Mouse (Mus musculus): ENCODE results near the gene Usp48. TPM values are rescaled to one million over a fixed set of nuclear protein-coding genes. Genes with fewer than 3 reads are reported as not detected.

The Usp48 gene
- polyA plus RNA-seq, 1 experiment from 2014 or later = 55.7 TPM

GRCm38 (mm10) chr4:137648230-137648629 lies 54.7 kb downstream of the Usp48 start:
- H3K4me3 ChIP-seq (ENCODE audit: low read length) = no peak overlapping the region
- no peak for ATAC-seq
- H3K36me3 ChIP-seq (ENCODE audit: control insufficient read depth, insufficient read depth, low read length) = peaks cover 37% of the 10 kb centered on the region
- WGBS = 85% methylated on average over 9 of the region's 9 CpGs
- no peak overlapping the region for H3K4me2 ChIP-seq (ENCODE audit: low read length)
- H3K4me1 ChIP-seq (ENCODE audit: control insufficient read depth, insufficient read depth, low read depth, low read length) = no peaks in the 10 kb centered on the region
- H3K27me3 ChIP-seq (replicated peaks; ENCODE audit: control insufficient read depth, insufficient read depth, low read length) = no peaks in the 10 kb centered on the region
- H3K27ac ChIP-seq (ENCODE audit: low read depth, low read length) = no peak overlapping the region
- no peak overlapping the region for H3K9ac ChIP-seq (ENCODE audit: low read depth, low read length)
- no peaks in the 10 kb centered on the region for H3K9me3 ChIP-seq (ENCODE audit: control insufficient read depth, low read length)

- Histone ChIP-seq H3K36me3 (ENCODE audit: control insufficient read depth, insufficient read depth, low read length) (peaks cover 20% of the 10 kb centered on the region), H3K4me3 (ENCODE audit: low read length) (no peak overlapping the region), H3K27me3 (replicated peaks; ENCODE audit: control insufficient read depth, insufficient read depth, low read length) (no peaks in the 10 kb centered on the region), H3K4me1 (ENCODE audit: control insufficient read depth, insufficient read depth, low read depth, low read length) (no peaks in the 10 kb centered on the region), H3K4me2 (ENCODE audit: low read length) (no peak overlapping the region), H3K27ac (ENCODE audit: low read depth, low read length) (no peak overlapping the region), H3K9ac (ENCODE audit: low read depth, low read length) (no peak overlapping the region), H3K9me3 (ENCODE audit: control insufficient read depth, low read length) (no peaks in the 10 kb centered on the region)
- ATAC-seq = no peak
- WGBS = 83% methylated on average over 5 of the region's 5 CpGs
Observed at GRCm38 (mm10) chr4:137650912-137651311, 57.4 kb downstream of the Usp48 start.

- Histone ChIP-seq H3K36me3 (ENCODE audit: control insufficient read depth, insufficient read depth, low read length) (peaks cover 20% of the 10 kb centered on the region), H3K9me3 (ENCODE audit: control insufficient read depth, low read length) (no peaks in the 10 kb centered on the region), H3K4me3 (ENCODE audit: low read length) (no peak overlapping the region), H3K27ac (ENCODE audit: low read depth, low read length) (no peak overlapping the region), H3K9ac (ENCODE audit: low read depth, low read length) (no peak overlapping the region), H3K27me3 (replicated peaks; ENCODE audit: control insufficient read depth, insufficient read depth, low read length) (no peaks in the 10 kb centered on the region), H3K4me1 (ENCODE audit: control insufficient read depth, insufficient read depth, low read depth, low read length) (no peaks in the 10 kb centered on the region), H3K4me2 (ENCODE audit: low read length) (no peak overlapping the region)
- WGBS = 98% methylated on average over 5 of the region's 5 CpGs
- ATAC-seq = no peak
Observed at GRCm38 (mm10) chr4:137652835-137653346, 59.3 kb downstream of the Usp48 start.

- Histone ChIP-seq H3K9me3 (ENCODE audit: control insufficient read depth, low read length) (no peaks in the 10 kb centered on the region), H3K4me1 (ENCODE audit: control insufficient read depth, insufficient read depth, low read depth, low read length) (peaks cover 4% of the 10 kb centered on the region; the same call in 1 of the 2 replicates), H3K27me3 (replicated peaks; ENCODE audit: control insufficient read depth, insufficient read depth, low read length) (no peaks in the 10 kb centered on the region), H3K36me3 (ENCODE audit: control insufficient read depth, insufficient read depth, low read length) (peaks cover 7% of the 10 kb centered on the region), H3K4me2 (ENCODE audit: low read length) (no peak overlapping the region), H3K27ac (ENCODE audit: low read depth, low read length) (no peak overlapping the region), H3K4me3 (ENCODE audit: low read length) (no peak overlapping the region), H3K9ac (ENCODE audit: low read depth, low read length) (no peak overlapping the region)
- ATAC-seq = no peak
- WGBS = 65% methylated on average over 18 of the region's 18 CpGs
Observed at GRCm38 (mm10) chr4:137655241-137656031, 61.9 kb downstream of the Usp48 start.

- no peaks in the 10 kb centered on the region for H3K27me3 ChIP-seq (replicated peaks; ENCODE audit: control insufficient read depth, insufficient read depth, low read length)
- 84% methylated on average over 8 of the region's 8 CpGs for WGBS
- no peaks in the 10 kb centered on the region for H3K9me3 ChIP-seq (ENCODE audit: control insufficient read depth, low read length)
- H3K4me2 ChIP-seq (ENCODE audit: low read length) = no peak overlapping the region
- H3K4me1 ChIP-seq (ENCODE audit: control insufficient read depth, insufficient read depth, low read depth, low read length) = peaks cover 14% of the 10 kb centered on the region
- H3K4me3 ChIP-seq (ENCODE audit: low read length) = no peak overlapping the region
- no peak overlapping the region for H3K27ac ChIP-seq (ENCODE audit: low read depth, low read length)
- no peak for ATAC-seq
- peaks cover 4% of the 10 kb centered on the region for H3K36me3 ChIP-seq (ENCODE audit: control insufficient read depth, insufficient read depth, low read length)
- no peak overlapping the region for H3K9ac ChIP-seq (ENCODE audit: low read depth, low read length)
Observed at GRCm38 (mm10) chr4:137657674-137658073, 64.1 kb downstream of the Usp48 start.

GRCm38 (mm10) chr4:137659541-137659940 lies 66.0 kb downstream of the Usp48 start:
- no peak overlapping the region for H3K4me2 ChIP-seq (ENCODE audit: low read length)
- 61% methylated on average over 4 of the region's 4 CpGs for WGBS
- H3K4me1 ChIP-seq (ENCODE audit: control insufficient read depth, insufficient read depth, low read depth, low read length) = peaks cover 22% of the 10 kb centered on the region
- H3K9me3 ChIP-seq (ENCODE audit: control insufficient read depth, low read length) = no peaks in the 10 kb centered on the region
- H3K36me3 ChIP-seq (ENCODE audit: control insufficient read depth, insufficient read depth, low read length) = peaks cover 4% of the 10 kb centered on the region; the same call in 1 of the 2 replicates
- ATAC-seq = no peak
- no peaks in the 10 kb centered on the region for H3K27me3 ChIP-seq (replicated peaks; ENCODE audit: control insufficient read depth, insufficient read depth, low read length)
- no peak overlapping the region for H3K27ac ChIP-seq (ENCODE audit: low read depth, low read length)
- H3K9ac ChIP-seq (ENCODE audit: low read depth, low read length) = no peak overlapping the region
- H3K4me3 ChIP-seq (ENCODE audit: low read length) = no peak overlapping the region

GRCm38 (mm10) chr4:137660364-137661077 lies 67.0 kb downstream of the Usp48 start:
- peaks cover 24% of the 10 kb centered on the region for H3K4me1 ChIP-seq (ENCODE audit: control insufficient read depth, insufficient read depth, low read depth, low read length)
- H3K4me2 ChIP-seq (ENCODE audit: low read length) = no peak overlapping the region
- no peaks in the 10 kb centered on the region for H3K9me3 ChIP-seq (ENCODE audit: control insufficient read depth, low read length)
- H3K27me3 ChIP-seq (replicated peaks; ENCODE audit: control insufficient read depth, insufficient read depth, low read length) = no peaks in the 10 kb centered on the region
- ATAC-seq = peak; percentile 43; the same call in 1 of the 2 replicates
- no peak overlapping the region for H3K9ac ChIP-seq (ENCODE audit: low read depth, low read length)
- 52% methylated on average over 10 of the region's 10 CpGs for WGBS
- peak overlapping the region; percentile 66 for H3K27ac ChIP-seq (ENCODE audit: low read depth, low read length)
- H3K36me3 ChIP-seq (ENCODE audit: control insufficient read depth, insufficient read depth, low read length) = peaks cover 4% of the 10 kb centered on the region; the same call in 1 of the 2 replicates
- H3K4me3 ChIP-seq (ENCODE audit: low read length) = no peak overlapping the region

- H3K4me1 ChIP-seq (ENCODE audit: control insufficient read depth, insufficient read depth, low read depth, low read length) = peaks cover 29% of the 10 kb centered on the region
- H3K9ac ChIP-seq (ENCODE audit: low read depth, low read length) = no peak overlapping the region
- no peaks in the 10 kb centered on the region for H3K27me3 ChIP-seq (replicated peaks; ENCODE audit: control insufficient read depth, insufficient read depth, low read length)
- H3K36me3 ChIP-seq (ENCODE audit: control insufficient read depth, insufficient read depth, low read length) = peaks cover 4% of the 10 kb centered on the region; the same call in 1 of the 2 replicates
- 43% methylated on average over 2 of the region's 2 CpGs for WGBS
- H3K4me2 ChIP-seq (ENCODE audit: low read length) = no peak overlapping the region
- H3K4me3 ChIP-seq (ENCODE audit: low read length) = no peak overlapping the region
- no peak for ATAC-seq
- H3K27ac ChIP-seq (ENCODE audit: low read depth, low read length) = peak overlapping the region; percentile 66
- H3K9me3 ChIP-seq (ENCODE audit: control insufficient read depth, low read length) = no peaks in the 10 kb centered on the region
Observed at GRCm38 (mm10) chr4:137661078-137661450, 67.5 kb downstream of the Usp48 start.

GRCm38 (mm10) chr4:137661547-137661946 lies 68.0 kb downstream of the Usp48 start:
- ATAC-seq = 0 out of 2 replicates have a peak, but pooled peaks have one; percentile 21
- peaks cover under 1% of the 10 kb centered on the region; the same call in 1 of the 2 replicates for H3K36me3 ChIP-seq (ENCODE audit: control insufficient read depth, insufficient read depth, low read length)
- H3K9me3 ChIP-seq (ENCODE audit: control insufficient read depth, low read length) = no peaks in the 10 kb centered on the region
- WGBS = 38% methylated on average over 6 of the region's 6 CpGs
- peak overlapping the region; percentile 62 for H3K27ac ChIP-seq (ENCODE audit: low read depth, low read length)
- H3K4me1 ChIP-seq (ENCODE audit: control insufficient read depth, insufficient read depth, low read depth, low read length) = peaks cover 34% of the 10 kb centered on the region
- H3K4me3 ChIP-seq (ENCODE audit: low read length) = no peak overlapping the region
- H3K4me2 ChIP-seq (ENCODE audit: low read length) = no peak overlapping the region
- no peak overlapping the region for H3K9ac ChIP-seq (ENCODE audit: low read depth, low read length)
- no peaks in the 10 kb centered on the region for H3K27me3 ChIP-seq (replicated peaks; ENCODE audit: control insufficient read depth, insufficient read depth, low read length)

Measured in hindbrain, embryonic 16.5 days (tissue).